Mouse (Mus musculus) heart, postnatal 0 days (tissue): ENCODE results near the gene Smarca5. TPM values are rescaled to one million over a fixed set of nuclear protein-coding genes. Genes with fewer than 3 reads are reported as not detected.
A peak's percentile ranks its signal among the peaks of the same experiment; 100 is the strongest.

ENCODE experiments used
- ATAC-seq: fragments of 200-750 bp; cut with Nextera tagmentation; 2 replicates; pipeline ENCODE4 v1.8.0; 2017; ENCODE audit warnings: low read depth, moderate number of reproducible peaks, moderate library complexity; ENCODE audit not compliant: insufficient read depth
- DNase-seq: peaks from one replicate; pipeline ENCODE4 v3.0.0-alpha.2; 2016; ENCODE audit warnings: low spot score
- H3K27ac ChIP-seq: fragments of 300-500 bp; sonication (generic); 2 replicates; pipeline ENCODE4 v1.5.1; 2014; ENCODE audit warnings: low read depth, mild to moderate bottlenecking
- H3K27me3 ChIP-seq: fragments of 300-500 bp; sonication (generic); 2 replicates; pipeline ENCODE4 v1.6.1; 2014; ENCODE audit warnings: low read length, mixed read lengths; ENCODE audit not compliant: control insufficient read depth, insufficient read depth
- H3K36me3 ChIP-seq: fragments of 300-500 bp; sonication (generic); replicated peaks from 2 replicates; pipeline ENCODE4 v1.6.1; 2014; ENCODE audit warnings: low read length, mixed read lengths; ENCODE audit not compliant: control insufficient read depth, insufficient read depth
- H3K4me1 ChIP-seq: fragments of 300-500 bp; sonication (generic); 2 replicates; pipeline ENCODE4 v1.6.1; 2014; ENCODE audit warnings: antibody characterized with exemption; ENCODE audit not compliant: control insufficient read depth, insufficient read depth
- H3K4me2 ChIP-seq: fragments of 300-500 bp; sonication (generic); 2 replicates; pipeline ENCODE4 v1.6.1; 2014; ENCODE audit warnings: low read depth, mild to moderate bottlenecking, low read length, moderate library complexity
- H3K4me3 ChIP-seq: fragments of 300-500 bp; sonication (generic); 2 replicates; pipeline ENCODE4 v1.5.1; 2014; ENCODE audit warnings: low read depth, low read length
- H3K9ac ChIP-seq: fragments of 300-500 bp; sonication (generic); replicated peaks from 2 replicates; pipeline ENCODE4 v1.6.1; 2014; ENCODE audit warnings: low read depth, low read length, mixed read lengths
- H3K9me3 ChIP-seq: fragments of 300-500 bp; sonication (generic); replicated peaks from 2 replicates; pipeline ENCODE4 v1.6.1; 2016; ENCODE audit warnings: low read length; ENCODE audit not compliant: control insufficient read depth
- CTCF ChIP-seq: IDR thresholded peaks from 2 replicates; pipeline ENCODE4 v1.5.1; 2016; ENCODE audit warnings: antibody characterized with exemption, control low read depth, low read depth
- EP300 ChIP-seq: IDR thresholded peaks from 2 replicates; pipeline ENCODE4 v1.6.1; 2016; ENCODE audit warnings: antibody characterized with exemption, low read depth
- WGBS: fragments of 180-500 bp; shearing (Covaris S2); extraction: QIAGEN DNeasy Blood & Tissue Kit; methylation state at CpG from one replicate; pipeline ENCODE4 v1.1.7; 2014; 5-methylcytosine and 5-hydroxymethylcytosine counted together
- polyA plus RNA-seq: library from polyadenylated mRNA; unstranded; fragments of >200 nt; fragmentation: Nextera tagmentation; extraction: Ambion mirVana; gene quantifications from 2 replicates; pipeline ENCODE4 v1.2.1, GENCODE M21; 2015
- total RNA-seq: library from RNA; depleted of rRNA; stranded (reverse); fragments of >200 nt; gene quantifications from 2 replicates; pipeline ENCODE4 v1.2.3, GENCODE M21; 2014; ENCODE audit warnings: low replicate concordance

Smarca5 gene
- total and polyA plus RNA-seq, 2 experiments from 2014 or later = 10.5 to 19.0 TPM

- no peak for TF ChIP-seq CTCF
- no peak for TF ChIP-seq EP300
Observed at GRCm38 (mm10) chr8:80776436-80776835, 37.1 kb upstream of the Smarca5 start.

GRCm38 (mm10) chr8:80772732-80773460 lies 33.6 kb upstream of the Smarca5 start:
- ATAC-seq = no peak

More at GRCm38 (mm10) chr8:80776436-80776835, 37.1 kb upstream of the Smarca5 start:
- Histone ChIP-seq H3K4me1 (no peaks in the 10 kb centered on the region), H3K27ac (no peak overlapping the region), H3K27me3 (no peaks in the 10 kb centered on the region), H3K4me2 (no peak overlapping the region), H3K4me3 (no peak overlapping the region), H3K9me3 (no peaks in the 10 kb centered on the region), H3K9ac (no peak overlapping the region), H3K36me3 (peaks cover 61% of the 10 kb centered on the region)
- 63% methylated on average over 8 of the region's 8 CpGs for WGBS
- ATAC-seq (no peak), DNase-seq (no peak)

GRCm38 (mm10) chr8:80768451-80768850 lies 29.2 kb upstream of the Smarca5 start:
- Histone ChIP-seq H3K4me1 (no peaks in the 10 kb centered on the region), H3K9me3 (no peaks in the 10 kb centered on the region), H3K4me2 (no peak overlapping the region), H3K9ac (no peak overlapping the region), H3K4me3 (no peak overlapping the region), H3K27me3 (no peaks in the 10 kb centered on the region), H3K36me3 (peaks cover 80% of the 10 kb centered on the region), H3K27ac (no peak overlapping the region)
- ATAC-seq (no peak), DNase-seq (no peak)
- 89% methylated on average over 6 of the region's 6 CpGs for WGBS
- no peak for TF ChIP-seq CTCF
- no peak for TF ChIP-seq EP300

More at GRCm38 (mm10) chr8:80772732-80773460, 33.6 kb upstream of the Smarca5 start:
- Histone ChIP-seq H3K4me3 (no peak overlapping the region), H3K36me3 (peaks cover 80% of the 10 kb centered on the region), H3K27ac (no peak overlapping the region), H3K9ac (no peak overlapping the region), H3K27me3 (no peaks in the 10 kb centered on the region), H3K4me2 (no peak overlapping the region), H3K9me3 (no peaks in the 10 kb centered on the region), H3K4me1 (no peaks in the 10 kb centered on the region)
- DNase-seq = peak; percentile 57
- TF ChIP-seq EP300 (no peak), CTCF (peak; percentile 68)
- 80% methylated on average over 4 of the region's 4 CpGs for WGBS

GRCm38 (mm10) chr8:80753017-80753715 lies 13.9 kb upstream of the Smarca5 start:
- H3K36me3 ChIP-seq = no peaks in the 10 kb centered on the region
- TF ChIP-seq CTCF = peak; percentile 93
- no peak for TF ChIP-seq EP300
- ATAC-seq (peak; percentile 72; the same call in 1 of the 2 replicates), DNase-seq (peak; percentile 79)
- H3K9me3 ChIP-seq = no peaks in the 10 kb centered on the region
- no peaks in the 10 kb centered on the region for H3K27me3 ChIP-seq
- WGBS = 27% methylated on average over 9 of the region's 9 CpGs
- no peak overlapping the region for H3K9ac ChIP-seq
- no peak overlapping the region for H3K27ac ChIP-seq
- H3K4me3 ChIP-seq = no peak overlapping the region
- no peaks in the 10 kb centered on the region for H3K4me1 ChIP-seq
- H3K4me2 ChIP-seq = no peak overlapping the region

GRCm38 (mm10) chr8:80752429-80752828 lies 13.1 kb upstream of the Smarca5 start:
- Histone ChIP-seq H3K9me3 (no peaks in the 10 kb centered on the region), H3K4me2 (no peak overlapping the region), H3K36me3 (no peaks in the 10 kb centered on the region), H3K9ac (no peak overlapping the region), H3K27ac (no peak overlapping the region), H3K4me3 (no peak overlapping the region), H3K27me3 (no peaks in the 10 kb centered on the region), H3K4me1 (no peaks in the 10 kb centered on the region)
- 67% methylated on average over 7 of the region's 7 CpGs for WGBS
- DNase-seq = no peak
- TF ChIP-seq CTCF (no peak), EP300 (no peak)
- no peak for ATAC-seq
